Comparison of ENCODE assay signal across 7 mouse cellular contexts in genomic region chr16:21845800-21846671, GRCm38 (mm10). TPM values are rescaled to one million over a fixed set of nuclear protein-coding genes. Genes with fewer than 3 reads are reported as not detected.
DNase-seq lines count a peak whose midpoint lies in the region; ATAC-seq lines count a peak whose summit lies in the region.

No protein-coding gene starts in this region.

- H3K9me3 ChIP-seq in forebrain, embryonic 13.5 days (replicated peaks): no peaks in the 10 kb centered on the region
- H3K9me3 ChIP-seq in lung, embryonic 16.5 days (ENCODE audit: control insufficient read depth, low read length): no peaks in the 10 kb centered on the region

- peak; percentile 95 for DNase-seq in R1 (ENCODE audit: low read depth, low spot score)
- peak; percentile 30 for DNase-seq in c-Kit-positive CD71-positive TER-119-negative erythroid progenitor cells, embryonic 14.5 days (ENCODE audit: low read depth)
- DNase-seq in layer of hippocampus, adult 8-10 months (ENCODE audit: low spot score in 2 of 2): peak; percentile 68 to 75
- peak; percentile 75 to 79 for DNase-seq in right cerebral cortex, adult 2 months (ENCODE audit: low spot score in 2 of 2)

- H3K4me2 ChIP-seq in forebrain, embryonic 13.5 days: peak overlapping the region; percentile 67
- peak overlapping the region; percentile 82 for H3K4me2 ChIP-seq in lung, embryonic 16.5 days (ENCODE audit: low read depth, low read length)

- H3K9ac ChIP-seq in forebrain, embryonic 13.5 days: peak overlapping the region; percentile 76
- H3K9ac ChIP-seq in lung, embryonic 16.5 days (ENCODE audit: low read length): peak overlapping the region; percentile 66

- H3K4me1 ChIP-seq in forebrain, embryonic 13.5 days: peaks cover 13% of the 10 kb centered on the region; the same call in 1 of the 2 replicates
- H3K4me1 ChIP-seq in lung, embryonic 16.5 days (replicated peaks; ENCODE audit: control insufficient read depth, insufficient read depth, low read length): no peaks in the 10 kb centered on the region

- H3K27me3 ChIP-seq in forebrain, embryonic 13.5 days: no peaks in the 10 kb centered on the region
- H3K27me3 ChIP-seq in lung, embryonic 16.5 days (ENCODE audit: control insufficient read depth, insufficient read depth, low read depth, low read length): no peaks in the 10 kb centered on the region

- WGBS in forebrain, embryonic 13.5 days: 0% methylated on average over 16 of the region's 16 CpGs
- 1% methylated on average over 16 of the region's 16 CpGs for WGBS in lung, embryonic 16.5 days

- peak overlapping the region; percentile 55 for H3K4me3 ChIP-seq in forebrain, embryonic 13.5 days
- H3K4me3 ChIP-seq in lung, embryonic 16.5 days (ENCODE audit: low read length): peak overlapping the region; percentile 55

- ATAC-seq in forebrain, embryonic 13.5 days: peak; percentile 100
- ATAC-seq in hematopoietic stem cell, adult 5-6 weeks (replicated peaks in 1 of 2; ENCODE audit: insufficient read depth in 1 of 2, low FRiP score in 2 of 2, low TSS enrichment in 1 of 2, low read depth in 1 of 2, poor library complexity in 2 of 2, severe bottlenecking in 2 of 2): peak; percentile 78 to 90
- ATAC-seq in lung, embryonic 16.5 days (ENCODE audit: low read depth): peak; percentile 100

- peak overlapping the region; percentile 90 for H3K27ac ChIP-seq in forebrain, embryonic 13.5 days
- H3K27ac ChIP-seq in lung, embryonic 16.5 days (ENCODE audit: low read length): peak overlapping the region; percentile 38; the same call in 1 of the 2 replicates

- H3K36me3 ChIP-seq in forebrain, embryonic 13.5 days (ENCODE audit: poor library complexity, severe bottlenecking): no peaks in the 10 kb centered on the region
- no peaks in the 10 kb centered on the region for H3K36me3 ChIP-seq in lung, embryonic 16.5 days (ENCODE audit: control insufficient read depth, insufficient read depth, low read length)

RNA-seq across cellular contexts. Expression of gene Map3k13, which starts 51.9 kb away (rescaled TPM):
- 4.3 and 4.5 TPM in 2 replicates for polyA plus RNA-seq in forebrain, embryonic 13.5 days (2015; fragmentation: Nextera tagmentation; extraction: Ambion mirVana)
- total RNA-seq in hematopoietic stem cell, adult 5-6 weeks (2017): not detected in 2 replicates
- total RNA-seq in layer of hippocampus, adult 8-10 months (2022): 10 to 100 TPM; 11.4 to 17.8 (median 15.0) TPM
- 0.44 and 0.47 TPM in 2 replicates for polyA plus RNA-seq in lung, embryonic 16.5 days (2015; fragmentation: Nextera tagmentation; extraction: Ambion mirVana)

RNA-seq across cellular contexts. Expression of gene Ehhadh, which starts 58.4 kb away (rescaled TPM):
- 0.59 and 0.61 TPM in 2 replicates for polyA plus RNA-seq in forebrain, embryonic 13.5 days (2015; fragmentation: Nextera tagmentation; extraction: Ambion mirVana)
- 5.8 and 7.1 TPM in 2 replicates for total RNA-seq in hematopoietic stem cell, adult 5-6 weeks (2017)
- 1 to 10 TPM; 1.7 to 2.5 (median 2.2) TPM for total RNA-seq in layer of hippocampus, adult 8-10 months (2022)
- polyA plus RNA-seq in lung, embryonic 16.5 days (2015; fragmentation: Nextera tagmentation; extraction: Ambion mirVana): 2.4 and 2.6 TPM in 2 replicates

Comparison
In these comparisons a context has a peak if more than half of its experiments do, and no peak if none do; other contexts are left out.
1. Peak in every context shown above with its lines: DNase-seq, ATAC-seq, H3K4me3 ChIP-seq and H3K27ac ChIP-seq.
2. DNase-seq: peak in every context shown above with its lines; median percentile 95 in R1; 77 in right cerebral cortex, adult 2 months; 72 in layer of hippocampus, adult 8-10 months; 30 in c-Kit-positive CD71-positive TER-119-negative erythroid progenitor cells, embryonic 14.5 days.
3. RNA of gene Map3k13, which starts 51.9 kb away (total RNA-seq): 11.4 to 17.8 TPM in layer of hippocampus, adult 8-10 months; not detected in hematopoietic stem cell, adult 5-6 weeks; every median in the first group is over 10 times any median in the second.